Comparison of ENCODE assay signal across 21 mouse cellular contexts in genomic region chr5:117374372-117375049, GRCm38 (mm10). TPM values are rescaled to one million over a fixed set of nuclear protein-coding genes. Genes with fewer than 3 reads are reported as not detected.
DNase-seq lines count a peak whose midpoint lies in the region; ATAC-seq and TF ChIP-seq lines count a peak whose summit lies in the region.
"Had no signal": no experiment of that assay in that cellular context is flagged by ENCODE, and none has a peak within 500 bp of the region (broad histone marks: within the 10 kb centered on the region; RNA-seq: fewer than 3 reads in every experiment).

No protein-coding gene starts in this region.

- no peak for TF ChIP-seq CTCF in liver, adult 2 months (IDR thresholded peaks at IDR 0.05; ENCODE audit: low read depth, low read length)
- no peak for TF ChIP-seq CTCF in CH12.LX (conservative IDR thresholded peaks at IDR 0.05 in 1 of 2, IDR thresholded peaks at IDR 0.05 in 1 of 2; ENCODE audit: low read depth in 2 of 2, low read length in 2 of 2)
- peak; percentile 3; the same call in 1 of the 2 replicates for TF ChIP-seq CTCF in embryonic fibroblast, embryonic 13.5 days (IDR thresholded peaks at IDR 0.05; ENCODE audit: borderline replicate concordance, insufficient read depth, low read length)

- no peak for TF ChIP-seq EP300 in CH12.LX (IDR thresholded peaks at IDR 0.05; ENCODE audit: low read length)

- no peaks in the 10 kb centered on the region for H3K27me3 ChIP-seq in liver, adult 2 months (ENCODE audit: control insufficient read depth, insufficient read depth, low read length)
- H3K27me3 ChIP-seq in liver, embryonic 12.5 days (replicated peaks): no peaks in the 10 kb centered on the region
- H3K27me3 ChIP-seq in CH12.LX (replicated peaks): no peaks in the 10 kb centered on the region
- H3K27me3 ChIP-seq: embryonic facial prominence, embryonic 15.5 days; heart, embryonic 12.5 days; intestine, embryonic 15.5 days; kidney, embryonic 15.5 days; liver, embryonic 13.5 days had no signal

- TF ChIP-seq RAD21 in CH12.LX (IDR thresholded peaks at IDR 0.05; ENCODE audit: low read depth, low read length): no peak

- dilution Hi-C loops in CH12.LX (cut with MboI; ENCODE audit: extremely low pct_ligation_motif_present, extremely low pct_unique_long_range_greater_than_20kb, low sequenced_read_pairs): no loop called here

- no peak overlapping the region for H3K4me3 ChIP-seq in liver, adult 2 months (ENCODE audit: insufficient read depth, low read depth, low read length)
- no peak overlapping the region for H3K4me3 ChIP-seq in liver, embryonic 12.5 days
- peak overlapping the region in 1 of 3 experiments; percentile 11 for H3K4me3 ChIP-seq in CH12.LX (replicated peaks in 1 of 3; ENCODE audit: low read depth in 2 of 3, low read length in 2 of 3, poor library complexity in 1 of 3)
- no peak overlapping the region for H3K4me3 ChIP-seq in embryonic fibroblast, embryonic 13.5 days (ENCODE audit: insufficient read depth, low read length)
- H3K4me3 ChIP-seq: embryonic facial prominence, embryonic 15.5 days; heart, embryonic 12.5 days; intestine, embryonic 15.5 days; kidney, embryonic 15.5 days; liver, embryonic 13.5 days had no signal

- H3K9ac ChIP-seq in liver, adult 2 months (ENCODE audit: low read depth, low read length): peak overlapping the region; percentile 7; the same call in 1 of the 2 replicates
- no peak overlapping the region for H3K9ac ChIP-seq in liver, embryonic 12.5 days
- no peak overlapping the region for H3K9ac ChIP-seq in CH12.LX (ENCODE audit: insufficient read depth, low read depth)
- H3K9ac ChIP-seq: embryonic facial prominence, embryonic 15.5 days; heart, embryonic 12.5 days; hindbrain, embryonic 14.5 days; kidney, embryonic 15.5 days; liver, embryonic 13.5 days had no signal

- H3K4me2 ChIP-seq in liver, embryonic 12.5 days: no peak overlapping the region
- no peak overlapping the region for H3K4me2 ChIP-seq in CH12.LX (ENCODE audit: insufficient read depth, low read depth, poor library complexity, severe bottlenecking)
- H3K4me2 ChIP-seq: embryonic facial prominence, embryonic 15.5 days; heart, embryonic 12.5 days; hindbrain, embryonic 14.5 days; intestine, embryonic 15.5 days; kidney, embryonic 15.5 days; liver, embryonic 13.5 days; midbrain, embryonic 11.5 days had no signal

- H3K9me3 ChIP-seq in liver, embryonic 12.5 days (replicated peaks): no peaks in the 10 kb centered on the region
- H3K9me3 ChIP-seq in CH12.LX (replicated peaks; ENCODE audit: low read length): no peaks in the 10 kb centered on the region
- H3K9me3 ChIP-seq: embryonic facial prominence, embryonic 15.5 days; heart, embryonic 12.5 days; intestine, embryonic 15.5 days; kidney, embryonic 15.5 days; liver, embryonic 13.5 days had no signal

- in situ Hi-C loops in CH12.LX (cut with MboI; ENCODE audit: low pct_ligation_motif_present, low pct_unique_long_range_greater_than_20kb, low sequenced_read_pairs): no loop called here

- 47% methylated on average over 7 of the region's 7 CpGs for WGBS in liver, adult 2 months
- 76% methylated on average over 7 of the region's 7 CpGs for WGBS in liver, embryonic 12.5 days (ENCODE audit: insufficient replicate concordance)

- no peak for DNase-seq in frontal cortex, postnatal 25 days (ENCODE audit: low spot score in 2 of 2)
- DNase-seq in liver, adult 2 months (ENCODE audit: extremely low read depth, low read depth, low spot score): no peak
- no peak for DNase-seq in CH12.LX (ENCODE audit: extremely low read depth)
- DNase-seq in cerebellum, postnatal 14 days: no peak
- DNase-seq: adrenal gland, postnatal 10 days; cerebellum, adult 2 months; liver, embryonic 13.5 days; lung, postnatal 14 days; spleen, adult 18-20 months; thymus, postnatal 14 days had no signal

- peaks cover 13% of the 10 kb centered on the region for H3K4me1 ChIP-seq in liver, adult 2 months (ENCODE audit: control insufficient read depth, insufficient read depth, low read length)
- H3K4me1 ChIP-seq in liver, embryonic 12.5 days: no peaks in the 10 kb centered on the region
- H3K4me1 ChIP-seq in CH12.LX (ENCODE audit: control insufficient read depth in 1 of 2, insufficient read depth in 2 of 2): peaks cover 10 to 53% of the 10 kb centered on the region in 2 experiments
- H3K4me1 ChIP-seq in embryonic fibroblast, embryonic 13.5 days (ENCODE audit: control insufficient read depth, insufficient read depth, low read length): no peaks in the 10 kb centered on the region
- H3K4me1 ChIP-seq: embryonic facial prominence, embryonic 15.5 days; heart, embryonic 12.5 days; intestine, embryonic 15.5 days; kidney, embryonic 15.5 days; liver, embryonic 13.5 days had no signal

- no peaks in the 10 kb centered on the region; the same call in 1 of the 2 replicates for H3K79me2 ChIP-seq in liver, adult 2 months (ENCODE audit: control insufficient read depth, insufficient read depth, low read length)
- no peaks in the 10 kb centered on the region for H3K79me2 ChIP-seq in CH12.LX (replicated peaks; ENCODE audit: control insufficient read depth, extremely low read depth, insufficient read depth, poor library complexity, severe bottlenecking)

- peak overlapping the region; percentile 18 for H3K27ac ChIP-seq in liver, adult 2 months (replicated peaks; ENCODE audit: insufficient read depth, low read depth, low read length)
- H3K27ac ChIP-seq in liver, embryonic 12.5 days: no peak overlapping the region
- no peak overlapping the region; the same call in 1 of the 2 replicates for H3K27ac ChIP-seq in CH12.LX (ENCODE audit: insufficient read depth, low read depth)
- no peak overlapping the region for H3K27ac ChIP-seq in embryonic fibroblast, embryonic 13.5 days (ENCODE audit: insufficient read depth, low read length)
- H3K27ac ChIP-seq: embryonic facial prominence, embryonic 15.5 days; hindbrain, embryonic 14.5 days; intestine, embryonic 15.5 days; kidney, embryonic 15.5 days; liver, embryonic 13.5 days had no signal

- ATAC-seq in frontal cortex, adult (ENCODE audit: low TSS enrichment): peak; percentile 53; the same call in 1 of the 2 replicates
- ATAC-seq in liver, embryonic 12.5 days: no peak
- ATAC-seq in megakaryocyte-erythroid progenitor cell, adult 5-6 weeks (replicated peaks; ENCODE audit: low FRiP score, low TSS enrichment, poor library complexity, severe bottlenecking): no peak
- ATAC-seq: intestine, embryonic 15.5 days had no signal

- TF ChIP-seq POLR2A in liver, adult 2 months (IDR thresholded peaks at IDR 0.05; ENCODE audit: extremely low read depth, insufficient read depth, low read length): no peak
- 0 out of 2 replicates have a peak, but pooled peaks have one; percentile 23 for TF ChIP-seq POLR2A in CH12.LX (IDR thresholded peaks at IDR 0.05; ENCODE audit: low read depth, low read length)
- TF ChIP-seq POLR2A in embryonic fibroblast, embryonic 13.5 days (IDR thresholded peaks at IDR 0.05; ENCODE audit: low read depth, low read length): no peak

- peaks cover 38% of the 10 kb centered on the region for H3K36me3 ChIP-seq in liver, adult 2 months (ENCODE audit: control insufficient read depth, insufficient read depth, low read length)
- H3K36me3 ChIP-seq in liver, embryonic 12.5 days: peaks cover 93% of the 10 kb centered on the region
- H3K36me3 ChIP-seq in CH12.LX (replicated peaks in 1 of 2; ENCODE audit: control insufficient read depth in 1 of 2, insufficient read depth in 1 of 2, low read length in 1 of 2): peaks cover 84 to 88% of the 10 kb centered on the region in 2 experiments

RNA-seq across cellular contexts. Expression of gene Rfc5, which starts 14.3 kb away (rescaled TPM):
- 6.1 and 10.7 TPM in 2 replicates for total RNA-seq in liver, adult 2 months (2014; rRNA removed)
- polyA plus RNA-seq in liver, adult 2 months (2012; rRNA removed): 11.1 and 12.3 TPM in 2 replicates
- polyA plus RNA-seq in liver, embryonic 12.5 days (2016; fragmentation: Nextera tagmentation; extraction: Ambion mirVana): 83.6 and 88.5 TPM in 2 replicates
- total RNA-seq in CH12.LX (2012; rRNA removed): 137 and 176 TPM in 2 replicates
- total RNA-seq in CH12.LX (2014; rRNA removed): 186 and 188 TPM in 2 replicates
- polyA plus RNA-seq in CH12.LX (2012; ENCODE audit: insufficient read length, low read depth): 191 and 221 TPM in 2 replicates
- 38.8 and 51.0 TPM in 2 replicates for polyA plus RNA-seq in embryonic fibroblast, embryonic 13.5 days (2011; ENCODE audit: insufficient read length, low read depth, missing spikeins)
- total RNA-seq in megakaryocyte-erythroid progenitor cell, adult 5-6 weeks (2014; fragmentation: Nextera tagmentation): 65.5 and 93.1 TPM in 2 replicates
- 50.7 and 58.1 TPM in 2 replicates for total RNA-seq in megakaryocyte-erythroid progenitor cell, adult 5-6 weeks (2017)

RNA-seq across cellular contexts. Expression of gene Wsb2, which starts 17.4 kb away (rescaled TPM):
- total RNA-seq in liver, adult 2 months (2014; rRNA removed): 27.9 and 41.8 TPM in 2 replicates
- 70.9 and 87.9 TPM in 2 replicates for polyA plus RNA-seq in liver, adult 2 months (2012; rRNA removed)
- 27.4 and 27.6 TPM in 2 replicates for polyA plus RNA-seq in liver, embryonic 12.5 days (2016; fragmentation: Nextera tagmentation; extraction: Ambion mirVana)
- total RNA-seq in CH12.LX (2012; rRNA removed): 41.7 and 43.6 TPM in 2 replicates
- 30.6 and 36.1 TPM in 2 replicates for total RNA-seq in CH12.LX (2014; rRNA removed)
- polyA plus RNA-seq in CH12.LX (2012; ENCODE audit: insufficient read length, low read depth): 34.8 and 44.2 TPM in 2 replicates
- polyA plus RNA-seq in embryonic fibroblast, embryonic 13.5 days (2011; ENCODE audit: insufficient read length, low read depth, missing spikeins): 109 and 138 TPM in 2 replicates
- 18.1 and 23.1 TPM in 2 replicates for total RNA-seq in megakaryocyte-erythroid progenitor cell, adult 5-6 weeks (2014; fragmentation: Nextera tagmentation)
- 18.9 and 87.8 TPM in 2 replicates for total RNA-seq in megakaryocyte-erythroid progenitor cell, adult 5-6 weeks (2017)

RNA-seq across cellular contexts. Expression of gene Ksr2, which starts 39.3 kb away (rescaled TPM):
- total RNA-seq in liver, adult 2 months (2014; rRNA removed): 0.09 and 0.13 TPM in 2 replicates
- polyA plus RNA-seq in liver, adult 2 months (2012; rRNA removed): 0.05 and 0.06 TPM in 2 replicates
- 0.02 TPM in 1 of 2 replicates, not detected in the other for polyA plus RNA-seq in liver, embryonic 12.5 days (2016; fragmentation: Nextera tagmentation; extraction: Ambion mirVana)
- 1.3 and 1.9 TPM in 2 replicates for total RNA-seq in CH12.LX (2012; rRNA removed)
- total RNA-seq in CH12.LX (2014; rRNA removed): 0.26 and 0.36 TPM in 2 replicates
- 1.0 and 1.2 TPM in 2 replicates for polyA plus RNA-seq in CH12.LX (2012; ENCODE audit: insufficient read length, low read depth)
- not detected in 2 replicates for polyA plus RNA-seq in embryonic fibroblast, embryonic 13.5 days (2011; ENCODE audit: insufficient read length, low read depth, missing spikeins)
- 0.25 TPM in 1 of 2 replicates, not detected in the other for total RNA-seq in megakaryocyte-erythroid progenitor cell, adult 5-6 weeks (2014; fragmentation: Nextera tagmentation)
- total RNA-seq in megakaryocyte-erythroid progenitor cell, adult 5-6 weeks (2017): not detected in 2 replicates
- total RNA-seq: heart, postnatal 25 days had no signal

RNA-seq across cellular contexts. Expression of gene Vsig10, which starts 55.6 kb away (rescaled TPM):
- 1.5 and 1.8 TPM in 2 replicates for total RNA-seq in liver, adult 2 months (2014; rRNA removed)
- 2.5 and 4.5 TPM in 2 replicates for polyA plus RNA-seq in liver, adult 2 months (2012; rRNA removed)
- 2.1 and 2.4 TPM in 2 replicates for polyA plus RNA-seq in liver, embryonic 12.5 days (2016; fragmentation: Nextera tagmentation; extraction: Ambion mirVana)
- total RNA-seq in CH12.LX (2012; rRNA removed): 3.1 and 4.7 TPM in 2 replicates
- total RNA-seq in CH12.LX (2014; rRNA removed): 2.1 and 2.4 TPM in 2 replicates
- polyA plus RNA-seq in CH12.LX (2012; ENCODE audit: insufficient read length, low read depth): 3.5 and 3.9 TPM in 2 replicates
- polyA plus RNA-seq in embryonic fibroblast, embryonic 13.5 days (2011; ENCODE audit: insufficient read length, low read depth, missing spikeins): 7.5 and 9.3 TPM in 2 replicates
- total RNA-seq in megakaryocyte-erythroid progenitor cell, adult 5-6 weeks (2014; fragmentation: Nextera tagmentation): 1.6 and 2.5 TPM in 2 replicates
- total RNA-seq in megakaryocyte-erythroid progenitor cell, adult 5-6 weeks (2017): 1.4 and 2.2 TPM in 2 replicates
